Mouse (Mus musculus) limb, embryonic 14.5 days (tissue): Measurements from ENCODE around the gene Baz1b. TPM values are rescaled to one million over a fixed set of nuclear protein-coding genes. Genes with fewer than 3 reads are reported as not detected.

ENCODE experiments used
- ATAC-seq: fragments of 200-750 bp; cut with Nextera tagmentation; 2 replicates; pipeline ENCODE4 v1.8.0; 2017; ENCODE audit warnings: low read depth, moderate number of reproducible peaks, moderate TSS enrichment; ENCODE audit not compliant: low FRiP score
- DNase-seq: peaks from one replicate; pipeline ENCODE4 v3.0.0-alpha.2; 2015; ENCODE audit warnings: low spot score
- H3K27ac ChIP-seq: fragments of 300-500 bp; sonication (generic); replicated peaks from 2 replicates; pipeline ENCODE4 v1.5.1; 2014; ENCODE audit warnings: low read depth, mild to moderate bottlenecking, low read length, moderate library complexity, mixed read lengths
- H3K27me3 ChIP-seq: fragments of 300-500 bp; sonication (generic); 2 replicates; pipeline ENCODE4 v1.6.1; 2014; ENCODE audit warnings: low read length, mixed read lengths; ENCODE audit not compliant: control insufficient read depth, insufficient read depth
- H3K36me3 ChIP-seq: fragments of 300-500 bp; sonication (generic); 2 replicates; pipeline ENCODE4 v1.6.1; 2014; ENCODE audit warnings: mild to moderate bottlenecking, low read length, moderate library complexity, mixed read lengths; ENCODE audit not compliant: control insufficient read depth, insufficient read depth
- H3K4me1 ChIP-seq: fragments of 300-500 bp; sonication (generic); 2 replicates; pipeline ENCODE4 v1.6.1; 2014; ENCODE audit warnings: antibody characterized with exemption, low read length, mixed read lengths; ENCODE audit not compliant: control insufficient read depth, insufficient read depth
- H3K4me2 ChIP-seq: fragments of 300-500 bp; sonication (generic); replicated peaks from 2 replicates; pipeline ENCODE4 v1.6.1; 2014; ENCODE audit warnings: low read depth, mild to moderate bottlenecking, low read length, moderate library complexity; ENCODE audit not compliant: severe bottlenecking
- H3K4me3 ChIP-seq: fragments of 300-500 bp; sonication (generic); replicated peaks from 2 replicates; pipeline ENCODE4 v1.5.1; 2014; ENCODE audit warnings: low read length
- H3K9ac ChIP-seq: fragments of 300-500 bp; sonication (generic); 2 replicates; pipeline ENCODE4 v1.6.1; 2014; ENCODE audit warnings: mild to moderate bottlenecking, low read depth, low read length, moderate library complexity; ENCODE audit not compliant: severe bottlenecking
- H3K9me3 ChIP-seq: fragments of 300-500 bp; sonication (generic); 2 replicates; pipeline ENCODE4 v1.6.1; 2016; ENCODE audit warnings: low read length; ENCODE audit not compliant: control insufficient read depth
- POLR2A ChIP-seq: fragments of 200-500 bp; IDR thresholded peaks from 2 replicates; pipeline ENCODE4 v1.8.0; 2012; ENCODE audit warnings: inconsistent platforms, mild to moderate bottlenecking, moderate library complexity, borderline replicate concordance; ENCODE audit not compliant: insufficient read depth, insufficient read length; ENCODE audit errors: extremely low read depth
- WGBS: fragments of 180-500 bp; shearing (Covaris S2); extraction: QIAGEN DNeasy Blood & Tissue Kit; methylation state at CpG from one replicate; pipeline ENCODE4 v1.1.7; 2014; 5-methylcytosine and 5-hydroxymethylcytosine counted together
- polyA plus RNA-seq, 2 experiments: library from polyadenylated mRNA; depleted of rRNA in 1 of 2; stranded (reverse) in 1 of 2; unstranded in 1 of 2; fragments of >200 nt; fragmentation: Nextera tagmentation in 1 of 2; extraction: Ambion mirVana in 1 of 2; gene quantifications; 2 replicates each; pipeline versions ENCODE4 v1.2.1 to v1.2.3; 2012 to 2014

Baz1b gene
- polyA plus RNA-seq, 2 experiments, result 52.3 to 72.7 TPM

DNA sequence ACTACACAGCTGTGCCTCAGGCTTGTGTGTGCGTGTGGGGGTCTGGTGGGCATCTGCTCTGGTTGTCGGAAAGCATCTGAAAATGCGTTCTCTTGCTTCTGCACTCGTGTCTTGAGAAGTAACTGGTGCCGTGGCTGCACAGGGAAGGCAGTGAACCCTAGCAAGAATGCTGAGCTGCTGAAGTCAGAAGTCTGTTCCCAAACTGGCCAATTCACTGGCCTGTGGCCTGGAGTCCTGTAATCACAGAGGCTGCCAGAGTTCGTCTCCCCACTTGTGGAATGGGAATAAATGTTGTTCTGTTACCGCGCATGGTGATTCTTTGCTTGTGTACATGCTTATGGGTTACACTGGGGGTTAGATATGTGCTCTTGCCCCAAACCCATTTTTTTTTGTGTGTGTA is 24.7 kb upstream of the Baz1b start:
- Histone ChIP-seq H3K9me3 (no peaks in the 10 kb centered on the region), H3K4me2 (no peak overlapping the region), H3K4me1 (no peaks in the 10 kb centered on the region), H3K27ac (no peak overlapping the region), H3K27me3 (no peaks in the 10 kb centered on the region), H3K36me3 (peaks cover 57% of the 10 kb centered on the region), H3K9ac (no peak overlapping the region), H3K4me3 (no peak overlapping the region)
- 95% methylated on average over 8 of the region's 8 CpGs for whole genome bisulfite sequencing
- ATAC-seq (no peak), DNase-seq (no peak)
- TF ChIP-seq POLR2A, result no peak

DNA sequence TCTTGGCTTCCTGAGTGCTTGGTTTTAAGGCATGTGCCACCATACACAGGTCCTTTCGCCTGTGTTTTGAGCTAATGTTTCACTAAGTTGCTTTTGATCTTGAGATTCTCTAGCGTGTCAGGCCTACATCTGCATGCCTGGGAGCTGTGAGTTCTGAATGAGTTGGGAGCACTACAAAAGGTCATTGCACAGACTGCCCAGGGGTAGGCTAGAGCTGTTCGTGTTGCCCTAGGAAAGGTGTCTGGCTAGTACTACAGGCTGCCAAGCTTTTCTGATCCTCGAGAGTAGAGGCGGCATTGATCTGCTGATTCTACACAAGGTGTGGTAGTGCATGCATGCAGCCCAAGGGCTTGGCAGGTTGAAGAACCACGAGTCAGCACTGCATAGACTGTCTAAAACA is 24.2 kb upstream of the Baz1b start:
- no peak for TF ChIP-seq POLR2A
- peaks cover 2% of the 10 kb centered on the region; the same call in 1 of the 2 replicates for H3K4me1 ChIP-seq
- peaks cover 53% of the 10 kb centered on the region for H3K36me3 ChIP-seq
- H3K4me2 ChIP-seq, result no peak overlapping the region
- no peaks in the 10 kb centered on the region for H3K27me3 ChIP-seq
- no peaks in the 10 kb centered on the region for H3K9me3 ChIP-seq
- no peak overlapping the region for H3K9ac ChIP-seq
- DNase-seq (no peak), ATAC-seq (no peak)
- 89% methylated on average over 6 of the region's 6 CpGs for WGBS
- H3K4me3 ChIP-seq, result no peak overlapping the region
- H3K27ac ChIP-seq, result no peak overlapping the region

GRCm38 (mm10) chr5:135166909-135167308 is 20.2 kb upstream of the Baz1b start:
- no peak overlapping the region for H3K27ac ChIP-seq
- ATAC-seq (no peak), DNase-seq (no peak)
- 83% methylated on average over 4 of the region's 4 CpGs for WGBS
- H3K27me3 ChIP-seq, result no peaks in the 10 kb centered on the region
- no peak overlapping the region for H3K4me2 ChIP-seq
- H3K9ac ChIP-seq, result no peak overlapping the region
- no peak overlapping the region for H3K4me3 ChIP-seq
- peaks cover 10% of the 10 kb centered on the region for H3K4me1 ChIP-seq
- no peaks in the 10 kb centered on the region for H3K9me3 ChIP-seq
- H3K36me3 ChIP-seq, result peaks cover 20% of the 10 kb centered on the region
- TF ChIP-seq POLR2A, result no peak

DNA sequence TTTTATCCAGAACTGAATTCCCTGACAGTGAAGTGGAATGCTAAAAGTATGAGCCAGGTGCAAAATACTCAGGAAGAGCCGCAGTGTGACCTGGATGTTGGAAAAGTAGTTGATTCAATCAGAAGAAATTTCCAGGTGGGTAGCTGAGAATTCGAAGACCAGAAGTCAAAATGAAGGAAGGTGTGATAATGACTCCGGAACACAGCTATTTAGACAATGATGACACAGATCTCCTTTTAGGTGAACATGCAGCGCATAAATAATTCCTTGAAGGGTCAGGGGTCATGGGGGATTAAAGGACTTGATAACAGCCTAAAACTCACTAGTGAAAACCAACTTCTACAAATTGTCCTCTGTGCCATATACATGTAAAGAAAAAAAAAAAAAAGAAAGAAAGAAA is 19.6 kb upstream of the Baz1b start:
- H3K9me3 ChIP-seq, result no peaks in the 10 kb centered on the region

GRCm38 (mm10) chr5:135168063-135169062 is 18.7 kb upstream of the Baz1b start, which contains the start of gene Bcl7b:
Bcl7b (plus strand) TSS chr5:135168283.
- ATAC-seq, result peak; percentile 98
- 0 out of 2 replicates have a peak, but pooled peaks have one; percentile 45 for TF ChIP-seq POLR2A
- H3K4me3 ChIP-seq, result peak within 1 kb of the TSS; percentile 66
- peak within 1 kb of the TSS; percentile 89 for H3K4me2 ChIP-seq
- WGBS, result 4% methylated on average over 75 of the region's 95 CpGs
- H3K9me3 ChIP-seq, result no peaks in the 10 kb centered on the region
- peaks cover 10% of the 10 kb centered on the region for H3K4me1 ChIP-seq
- H3K36me3 ChIP-seq, result peaks cover 21% of the 10 kb centered on the region
- no peaks in the 10 kb centered on the region for H3K27me3 ChIP-seq
- H3K27ac ChIP-seq, result peak within 1 kb of the TSS; percentile 99
- peak within 1 kb of the TSS; percentile 89 for H3K9ac ChIP-seq
- peak; percentile 99 for DNase-seq

More for the DNA sequence above, 19.6 kb upstream of the Baz1b start:
- WGBS, result 91% methylated on average over 4 of the region's 4 CpGs
- TF ChIP-seq POLR2A, result no peak
- no peak for ATAC-seq
- Histone ChIP-seq H3K4me2 (no peak overlapping the region), H3K27me3 (no peaks in the 10 kb centered on the region), H3K36me3 (peaks cover 20% of the 10 kb centered on the region), H3K4me1 (peaks cover 10% of the 10 kb centered on the region), H3K4me3 (no peak overlapping the region), H3K27ac (no peak overlapping the region; the same call in 1 of the 2 replicates), H3K9ac (no peak overlapping the region)
- no peak for DNase-seq
